Mouse (Mus musculus): ENCODE data around the gene Adam12. TPM values are rescaled to one million over a fixed set of nuclear protein-coding genes. Genes with fewer than 3 reads are reported as not detected.

The Adam12 gene
- polyA plus RNA-seq, 1 experiment from 2014 or later = 2.7 TPM

- H3K27me3 ChIP-seq (ENCODE audit: control insufficient read depth, insufficient read depth, low read length) = no peaks in the 10 kb centered on the region
- no peak overlapping the region for H3K9ac ChIP-seq (replicated peaks; ENCODE audit: low read depth, low read length)
- no peaks in the 10 kb centered on the region for H3K9me3 ChIP-seq (ENCODE audit: control insufficient read depth, low read length)
- H3K36me3 ChIP-seq (ENCODE audit: control insufficient read depth, insufficient read depth, low read length) = no peaks in the 10 kb centered on the region
- H3K4me2 ChIP-seq (ENCODE audit: low read depth, low read length) = no peak overlapping the region
- no peak overlapping the region for H3K4me3 ChIP-seq (ENCODE audit: low read depth, low read length)
- H3K4me1 ChIP-seq (ENCODE audit: control insufficient read depth, insufficient read depth, low read length) = no peaks in the 10 kb centered on the region
- 89% methylated on average over 6 of the region's 6 CpGs for WGBS
- ATAC-seq (ENCODE audit: low read depth) = no peak
- no peak overlapping the region for H3K27ac ChIP-seq (ENCODE audit: low read depth, low read length)
Observed at GRCm38 (mm10) chr7:134149351-134149750, 82.6 kb downstream of the Adam12 start.

GRCm38 (mm10) chr7:134147561-134147960, 84.4 kb downstream of the Adam12 start:
- Histone ChIP-seq H3K9me3 (ENCODE audit: control insufficient read depth, low read length) (no peaks in the 10 kb centered on the region), H3K4me3 (ENCODE audit: low read depth, low read length) (no peak overlapping the region), H3K4me2 (ENCODE audit: low read depth, low read length) (no peak overlapping the region), H3K27ac (ENCODE audit: low read depth, low read length) (no peak overlapping the region), H3K36me3 (ENCODE audit: control insufficient read depth, insufficient read depth, low read length) (no peaks in the 10 kb centered on the region), H3K9ac (replicated peaks; ENCODE audit: low read depth, low read length) (no peak overlapping the region), H3K4me1 (ENCODE audit: control insufficient read depth, insufficient read depth, low read length) (no peaks in the 10 kb centered on the region), H3K27me3 (ENCODE audit: control insufficient read depth, insufficient read depth, low read length) (no peaks in the 10 kb centered on the region)
- WGBS = 87% methylated on average over 3 of the region's 3 CpGs
- no peak for ATAC-seq (ENCODE audit: low read depth)

GRCm38 (mm10) chr7:134146821-134147220, 85.1 kb downstream of the Adam12 start:
- no peak overlapping the region for H3K4me3 ChIP-seq (ENCODE audit: low read depth, low read length)
- no peaks in the 10 kb centered on the region for H3K9me3 ChIP-seq (ENCODE audit: control insufficient read depth, low read length)
- WGBS = 96% methylated on average over 2 of the region's 2 CpGs

GRCm38 (mm10) chr7:134144111-134144510, 87.8 kb downstream of the Adam12 start:
- WGBS = 83% methylated on average over 9 of the region's 9 CpGs
- Histone ChIP-seq H3K4me3 (ENCODE audit: low read depth, low read length) (no peak overlapping the region), H3K36me3 (ENCODE audit: control insufficient read depth, insufficient read depth, low read length) (no peaks in the 10 kb centered on the region), H3K4me2 (ENCODE audit: low read depth, low read length) (no peak overlapping the region), H3K9me3 (ENCODE audit: control insufficient read depth, low read length) (no peaks in the 10 kb centered on the region), H3K4me1 (ENCODE audit: control insufficient read depth, insufficient read depth, low read length) (no peaks in the 10 kb centered on the region; the same call in 1 of the 2 replicates), H3K9ac (replicated peaks; ENCODE audit: low read depth, low read length) (no peak overlapping the region), H3K27me3 (ENCODE audit: control insufficient read depth, insufficient read depth, low read length) (no peaks in the 10 kb centered on the region), H3K27ac (ENCODE audit: low read depth, low read length) (no peak overlapping the region)
- ATAC-seq (ENCODE audit: low read depth) = no peak

More at GRCm38 (mm10) chr7:134146821-134147220, 85.1 kb downstream of the Adam12 start:
- ATAC-seq (ENCODE audit: low read depth) = no peak
- Histone ChIP-seq H3K27me3 (ENCODE audit: control insufficient read depth, insufficient read depth, low read length) (no peaks in the 10 kb centered on the region), H3K9ac (replicated peaks; ENCODE audit: low read depth, low read length) (no peak overlapping the region), H3K36me3 (ENCODE audit: control insufficient read depth, insufficient read depth, low read length) (no peaks in the 10 kb centered on the region), H3K4me2 (ENCODE audit: low read depth, low read length) (no peak overlapping the region), H3K4me1 (ENCODE audit: control insufficient read depth, insufficient read depth, low read length) (no peaks in the 10 kb centered on the region), H3K27ac (ENCODE audit: low read depth, low read length) (no peak overlapping the region)

GRCm38 (mm10) chr7:134139291-134139949, 92.5 kb downstream of the Adam12 start:
- ATAC-seq (ENCODE audit: low read depth) = peak; percentile 61
- Histone ChIP-seq H3K27me3 (ENCODE audit: control insufficient read depth, insufficient read depth, low read length) (no peaks in the 10 kb centered on the region), H3K4me3 (ENCODE audit: low read depth, low read length) (no peak overlapping the region), H3K4me1 (ENCODE audit: control insufficient read depth, insufficient read depth, low read length) (no peaks in the 10 kb centered on the region; the same call in 1 of the 2 replicates), H3K36me3 (ENCODE audit: control insufficient read depth, insufficient read depth, low read length) (no peaks in the 10 kb centered on the region), H3K9ac (replicated peaks; ENCODE audit: low read depth, low read length) (no peak overlapping the region), H3K27ac (ENCODE audit: low read depth, low read length) (no peak overlapping the region; the same call in 1 of the 2 replicates), H3K9me3 (ENCODE audit: control insufficient read depth, low read length) (no peaks in the 10 kb centered on the region), H3K4me2 (ENCODE audit: low read depth, low read length) (no peak overlapping the region)
- WGBS = 22% methylated on average over 4 of the region's 4 CpGs

GRCm38 (mm10) chr7:134132323-134132722, 99.6 kb downstream of the Adam12 start:
- H3K4me2 ChIP-seq (ENCODE audit: low read depth, low read length) = no peak overlapping the region
- H3K4me3 ChIP-seq (ENCODE audit: low read depth, low read length) = no peak overlapping the region
- 11% methylated on average over 2 of the region's 2 CpGs for WGBS
- ATAC-seq (ENCODE audit: low read depth) = peak; percentile 65; the same call in 1 of the 2 replicates
- no peaks in the 10 kb centered on the region for H3K9me3 ChIP-seq (ENCODE audit: control insufficient read depth, low read length)
- no peak overlapping the region for H3K27ac ChIP-seq (ENCODE audit: low read depth, low read length)
- H3K9ac ChIP-seq (replicated peaks; ENCODE audit: low read depth, low read length) = no peak overlapping the region
- no peaks in the 10 kb centered on the region for H3K4me1 ChIP-seq (ENCODE audit: control insufficient read depth, insufficient read depth, low read length)
- no peaks in the 10 kb centered on the region for H3K27me3 ChIP-seq (ENCODE audit: control insufficient read depth, insufficient read depth, low read length)
- H3K36me3 ChIP-seq (ENCODE audit: control insufficient read depth, insufficient read depth, low read length) = no peaks in the 10 kb centered on the region

- Histone ChIP-seq H3K27ac (ENCODE audit: low read depth, low read length) (no peak overlapping the region), H3K36me3 (ENCODE audit: control insufficient read depth, insufficient read depth, low read length) (no peaks in the 10 kb centered on the region), H3K4me1 (ENCODE audit: control insufficient read depth, insufficient read depth, low read length) (no peaks in the 10 kb centered on the region), H3K4me3 (ENCODE audit: low read depth, low read length) (no peak overlapping the region), H3K9ac (replicated peaks; ENCODE audit: low read depth, low read length) (no peak overlapping the region), H3K4me2 (ENCODE audit: low read depth, low read length) (no peak overlapping the region), H3K9me3 (ENCODE audit: control insufficient read depth, low read length) (no peaks in the 10 kb centered on the region), H3K27me3 (ENCODE audit: control insufficient read depth, insufficient read depth, low read length) (no peaks in the 10 kb centered on the region)
- 65% methylated on average over 5 of the region's 5 CpGs for WGBS
- no peak for ATAC-seq (ENCODE audit: low read depth)
Observed at GRCm38 (mm10) chr7:134128087-134128522, 103.8 kb downstream of the Adam12 start.

GRCm38 (mm10) chr7:134121397-134121796, 110.5 kb downstream of the Adam12 start:
- no peak overlapping the region for H3K9ac ChIP-seq (replicated peaks; ENCODE audit: low read depth, low read length)
- no peak overlapping the region for H3K4me2 ChIP-seq (ENCODE audit: low read depth, low read length)
- no peaks in the 10 kb centered on the region for H3K36me3 ChIP-seq (ENCODE audit: control insufficient read depth, insufficient read depth, low read length)
- no peaks in the 10 kb centered on the region for H3K27me3 ChIP-seq (ENCODE audit: control insufficient read depth, insufficient read depth, low read length)
- no peaks in the 10 kb centered on the region for H3K4me1 ChIP-seq (ENCODE audit: control insufficient read depth, insufficient read depth, low read length)
- no peak overlapping the region for H3K4me3 ChIP-seq (ENCODE audit: low read depth, low read length)
- ATAC-seq (ENCODE audit: low read depth) = no peak
- WGBS = 32% methylated on average over 2 of the region's 2 CpGs
- no peaks in the 10 kb centered on the region for H3K9me3 ChIP-seq (ENCODE audit: control insufficient read depth, low read length)
- no peak overlapping the region for H3K27ac ChIP-seq (ENCODE audit: low read depth, low read length)

- ATAC-seq (ENCODE audit: low read depth) = no peak
- Histone ChIP-seq H3K27ac (ENCODE audit: low read depth, low read length) (no peak overlapping the region), H3K4me3 (ENCODE audit: low read depth, low read length) (no peak overlapping the region)
Observed at GRCm38 (mm10) chr7:134115438-134115837, 116.5 kb downstream of the Adam12 start.

More at GRCm38 (mm10) chr7:134115438-134115837, 116.5 kb downstream of the Adam12 start:
- no peak overlapping the region for H3K4me2 ChIP-seq (ENCODE audit: low read depth, low read length)
- H3K4me1 ChIP-seq (ENCODE audit: control insufficient read depth, insufficient read depth, low read length) = no peaks in the 10 kb centered on the region
- WGBS = 80% methylated on average over 8 of the region's 8 CpGs
- H3K27me3 ChIP-seq (ENCODE audit: control insufficient read depth, insufficient read depth, low read length) = no peaks in the 10 kb centered on the region
- H3K36me3 ChIP-seq (ENCODE audit: control insufficient read depth, insufficient read depth, low read length) = no peaks in the 10 kb centered on the region
- no peak overlapping the region for H3K9ac ChIP-seq (replicated peaks; ENCODE audit: low read depth, low read length)
- no peaks in the 10 kb centered on the region for H3K9me3 ChIP-seq (ENCODE audit: control insufficient read depth, low read length)

All from neural tube, embryonic 14.5 days (tissue).